Mouse (Mus musculus) thymus, postnatal 36 days (tissue): ENCODE results near the gene Rab17.

Source experiments
- DNase-seq, 2 experiments: peaks; one replicate each; pipeline ENCODE4 v3.0.0; 2022; ENCODE audit warnings: mixed read lengths in 2 of 2

The Rab17 gene

DNA sequence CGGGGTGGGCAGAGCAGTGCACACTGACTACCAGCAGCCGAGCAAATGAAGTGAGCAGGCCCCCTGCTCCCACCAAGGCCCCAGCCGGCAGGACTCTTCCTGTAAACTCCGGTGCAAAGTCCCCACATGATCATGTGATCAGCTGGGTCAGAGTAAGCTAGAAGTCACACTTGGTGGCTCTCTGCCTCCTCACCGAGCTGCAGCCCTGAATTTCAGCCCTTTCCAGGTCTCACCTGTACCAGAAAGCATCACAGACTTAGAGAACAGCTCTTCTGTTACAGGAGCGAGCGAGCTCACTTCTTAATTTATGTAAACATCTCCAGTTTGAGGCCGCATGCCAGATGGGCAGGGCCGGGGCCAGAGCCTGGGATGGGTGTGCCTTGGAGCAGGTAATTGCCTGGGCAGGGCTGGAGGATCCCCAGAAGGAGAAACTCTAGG lies at the start of gene Rab17:
Gene Rab17 (minus strand): TSS at position 315 of the 438 bp plus-strand sequence.
- DNase-seq, result no peak

DNA sequence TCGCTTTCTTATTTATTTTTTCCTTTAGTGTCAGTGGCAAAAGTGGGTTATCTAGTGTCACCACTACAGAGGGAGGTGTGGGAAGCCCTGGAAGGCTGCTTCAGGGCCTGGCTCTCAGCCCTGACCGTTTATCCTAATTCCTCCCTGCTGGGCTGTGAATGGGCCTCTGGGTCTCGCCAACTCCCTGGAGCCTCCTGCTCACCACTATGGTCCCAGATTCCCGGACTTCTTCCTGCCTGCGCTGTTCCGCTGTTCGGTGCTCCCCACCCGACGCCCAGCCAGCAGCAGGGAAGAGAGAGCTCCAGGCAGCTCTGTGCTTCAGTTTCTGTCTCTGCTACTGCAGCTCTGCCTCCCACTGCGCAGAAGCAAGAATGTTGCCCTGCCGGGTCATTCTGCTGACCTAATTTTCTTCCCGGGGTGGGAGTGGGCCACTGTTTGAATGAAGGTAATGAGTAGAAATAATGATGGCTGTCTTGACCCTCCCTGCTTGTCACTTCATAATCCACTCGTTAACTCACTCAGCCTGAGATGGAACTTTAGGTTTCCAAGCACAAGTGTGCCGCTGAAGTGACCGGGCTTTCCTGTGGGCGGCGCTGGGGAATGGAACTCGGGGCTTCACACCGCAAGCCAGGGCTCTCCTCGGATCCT lies 47.8 kb upstream of the Rab17 start:
- no peak for DNase-seq

DNA sequence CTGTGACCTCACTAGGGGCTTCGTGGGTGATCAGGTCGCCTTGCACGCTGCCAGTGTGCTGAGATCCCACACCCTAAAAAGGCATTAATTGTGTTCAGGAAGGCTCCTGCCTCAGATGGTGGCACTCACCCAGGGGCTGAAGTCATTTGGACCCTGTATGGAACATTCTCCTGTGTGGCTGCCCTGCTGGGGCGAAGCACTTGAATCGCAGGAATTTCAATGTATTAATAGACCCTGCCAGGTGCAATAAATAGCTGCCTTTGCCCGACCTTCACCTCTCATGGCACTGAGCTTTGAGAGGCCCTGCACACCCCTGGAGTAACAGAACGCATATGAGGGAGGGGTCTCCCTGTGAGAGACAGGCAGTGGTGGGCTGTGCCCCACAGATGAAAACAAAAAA lies 46.1 kb upstream of the Rab17 start:
- no peak for DNase-seq

- no peak for DNase-seq
These were observed 44.3 kb upstream of the Rab17 start for GRCm38 (mm10) chr1:91013803-91014202.

DNA sequence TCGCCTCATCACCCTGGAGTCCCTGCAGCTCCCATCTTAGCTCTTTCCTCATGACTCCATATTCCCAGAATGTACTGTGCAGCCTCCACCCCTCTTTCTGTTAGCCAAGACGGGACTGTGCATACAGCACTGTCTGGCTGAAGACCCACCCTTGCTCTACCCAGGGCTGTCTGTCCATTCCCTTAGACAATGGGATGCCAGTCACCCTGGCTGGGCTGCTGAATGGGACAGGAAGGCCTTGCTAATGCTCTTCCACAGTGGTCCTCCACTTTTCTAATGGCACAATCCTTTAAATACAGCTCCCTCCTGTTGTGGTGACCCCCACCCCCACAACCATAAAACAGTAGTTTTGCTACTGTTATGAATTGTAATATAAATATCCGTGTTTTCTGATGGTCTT lies 41.9 kb upstream of the Rab17 start:
- DNase-seq, result no peak

GRCm38 (mm10) chr1:91010716-91011115 lies 41.3 kb upstream of the Rab17 start:
- no peak for DNase-seq

- no peak for DNase-seq
These were observed 40.8 kb upstream of the Rab17 start for GRCm38 (mm10) chr1:91010216-91010615.

DNA sequence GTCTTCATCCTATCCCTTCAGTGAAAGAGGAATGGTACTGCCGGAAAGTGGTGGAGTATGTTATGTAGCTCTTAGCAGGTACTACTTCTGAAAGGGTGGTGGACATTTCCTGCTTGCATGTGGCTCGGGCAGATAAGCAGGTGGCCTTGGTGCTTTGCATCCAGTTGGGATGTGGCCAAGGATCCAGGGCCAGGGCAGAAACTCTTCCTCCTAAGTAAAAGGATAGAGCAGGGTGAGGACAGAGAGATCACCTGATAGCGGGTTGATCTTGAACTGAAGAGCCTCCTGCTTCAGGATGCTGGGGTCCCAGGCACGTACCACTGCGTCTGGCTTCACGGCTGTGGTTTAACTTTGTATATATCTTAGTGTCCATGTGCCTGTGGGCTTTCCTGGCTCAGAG lies 39.8 kb upstream of the Rab17 start:
- no peak for DNase-seq

DNA sequence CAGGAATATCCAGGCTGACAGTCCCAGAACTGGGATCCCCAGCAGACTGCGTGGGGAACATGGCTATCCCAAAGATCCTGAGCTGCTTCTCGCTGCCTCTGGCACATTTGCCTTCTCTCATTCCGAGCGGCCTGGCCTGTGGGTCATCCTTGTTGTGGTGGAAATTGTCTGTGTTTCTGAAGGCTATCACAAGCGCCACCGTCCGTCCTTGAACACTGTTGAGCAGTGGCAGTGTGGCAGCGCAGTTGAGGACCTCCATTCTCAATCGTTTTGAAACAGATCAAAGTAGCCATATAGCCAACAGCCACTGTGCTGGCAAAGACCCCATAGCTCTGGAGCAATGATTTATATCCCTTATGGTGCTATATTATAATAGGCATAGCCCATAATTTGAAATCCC lies 39.3 kb upstream of the Rab17 start:
- DNase-seq, result no peak

DNA sequence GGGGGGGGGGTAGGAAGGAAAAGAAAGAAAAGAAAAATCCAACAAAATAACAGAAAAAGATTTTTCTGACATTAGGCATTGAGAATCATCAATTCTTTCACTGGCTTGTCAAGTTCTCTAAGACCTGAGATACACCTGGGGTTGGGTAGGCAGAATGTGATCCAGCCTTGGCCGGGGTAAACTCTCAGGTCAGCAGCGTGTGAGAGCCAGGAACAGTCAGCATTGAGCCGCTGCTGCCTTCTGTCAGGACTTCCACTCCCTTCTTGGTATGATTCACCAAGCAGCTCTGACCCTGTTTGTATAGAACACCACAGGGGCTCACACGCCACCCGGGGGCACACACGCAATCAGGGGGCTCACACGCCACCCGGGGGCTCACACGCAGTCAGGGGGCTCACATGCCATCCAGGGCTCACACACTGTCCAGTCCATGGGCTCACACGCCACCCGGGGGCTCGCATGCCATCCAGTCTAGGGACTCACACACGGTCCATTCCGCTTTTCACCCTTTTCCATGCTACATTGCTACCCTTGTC lies 38.8 kb upstream of the Rab17 start:
- DNase-seq, result no peak

GRCm38 (mm10) chr1:91006708-91007107 lies 37.2 kb upstream of the Rab17 start:
- no peak for DNase-seq

GRCm38 (mm10) chr1:91006037-91006436 lies 36.6 kb upstream of the Rab17 start:
- DNase-seq, result no peak

- DNase-seq, result no peak
These were observed 34.2 kb upstream of the Rab17 start for GRCm38 (mm10) chr1:91003522-91004253.

DNA sequence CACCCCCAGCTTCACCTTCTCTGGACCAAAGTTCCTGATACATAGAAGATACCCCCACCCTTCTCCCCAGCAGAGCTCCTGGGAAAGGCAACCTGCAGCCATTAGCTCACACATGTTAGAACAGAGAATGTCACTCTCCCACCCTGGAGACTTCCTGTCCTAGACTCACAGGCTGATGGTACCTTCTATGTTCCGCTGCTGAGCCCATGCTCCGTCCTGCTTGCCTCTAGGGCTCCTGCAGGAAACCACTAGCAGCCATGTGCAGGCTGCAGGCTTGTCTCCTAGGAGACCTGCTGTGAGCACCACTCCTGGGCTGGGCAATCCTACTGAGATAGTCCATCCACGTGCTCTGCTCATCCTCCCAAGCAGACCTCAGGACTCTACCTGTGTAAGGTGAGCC lies 33.2 kb upstream of the Rab17 start:
- DNase-seq, result no peak

DNA sequence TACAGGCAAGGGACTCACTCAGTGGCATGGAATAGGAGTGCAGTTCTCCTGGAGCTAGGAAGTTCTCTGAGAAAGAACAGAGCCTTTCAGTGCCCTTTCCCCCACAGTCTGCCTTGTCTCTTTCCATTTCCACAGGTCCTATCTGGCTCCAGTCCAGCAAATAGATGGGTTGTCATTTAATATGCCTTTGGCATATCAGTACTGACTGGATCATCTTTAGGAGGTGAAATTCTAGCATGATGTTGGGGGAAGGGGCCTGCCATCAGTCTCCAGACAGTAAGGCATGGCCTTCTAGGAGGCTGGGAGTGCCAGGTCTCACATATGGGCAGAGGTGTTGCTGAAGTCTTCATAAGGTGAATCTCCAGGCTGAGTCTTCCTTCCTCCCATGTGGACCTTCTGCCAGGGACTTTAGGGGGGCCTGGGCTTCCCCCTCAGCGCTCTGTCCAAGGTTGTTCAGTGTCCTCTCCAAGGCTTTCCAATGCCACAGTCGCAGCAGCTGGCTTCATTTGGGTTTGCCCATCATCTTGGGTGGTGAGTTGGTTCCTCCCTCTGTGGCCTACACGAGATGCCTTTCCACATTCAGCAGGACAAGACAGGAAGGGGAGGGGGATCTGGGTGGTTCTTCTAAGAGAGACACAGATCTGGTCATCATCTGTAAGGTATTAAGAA lies 32.5 kb upstream of the Rab17 start:
- DNase-seq, result no peak

DNA sequence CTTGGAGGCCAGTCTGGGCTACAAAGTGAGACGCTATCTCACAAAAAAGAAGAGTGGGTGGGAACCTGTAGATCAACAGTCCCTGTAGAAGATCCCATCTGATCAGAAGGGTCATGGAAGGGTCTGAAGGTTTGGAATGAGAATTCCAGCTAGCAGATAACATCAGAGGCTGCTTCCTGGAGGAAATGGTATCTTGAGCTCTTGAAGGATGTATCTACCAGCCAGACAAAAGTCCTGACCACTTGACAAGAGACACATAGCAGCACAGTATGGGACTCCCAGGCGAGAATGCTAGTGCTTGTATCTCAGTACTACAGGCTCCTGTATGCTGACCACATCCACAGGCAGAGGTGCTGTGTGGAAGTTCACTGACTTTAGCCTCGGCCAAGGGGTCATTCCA lies 31.6 kb upstream of the Rab17 start:
- DNase-seq, result no peak

GRCm38 (mm10) chr1:90999911-91000601 lies 30.6 kb upstream of the Rab17 start:
- no peak for DNase-seq

DNA sequence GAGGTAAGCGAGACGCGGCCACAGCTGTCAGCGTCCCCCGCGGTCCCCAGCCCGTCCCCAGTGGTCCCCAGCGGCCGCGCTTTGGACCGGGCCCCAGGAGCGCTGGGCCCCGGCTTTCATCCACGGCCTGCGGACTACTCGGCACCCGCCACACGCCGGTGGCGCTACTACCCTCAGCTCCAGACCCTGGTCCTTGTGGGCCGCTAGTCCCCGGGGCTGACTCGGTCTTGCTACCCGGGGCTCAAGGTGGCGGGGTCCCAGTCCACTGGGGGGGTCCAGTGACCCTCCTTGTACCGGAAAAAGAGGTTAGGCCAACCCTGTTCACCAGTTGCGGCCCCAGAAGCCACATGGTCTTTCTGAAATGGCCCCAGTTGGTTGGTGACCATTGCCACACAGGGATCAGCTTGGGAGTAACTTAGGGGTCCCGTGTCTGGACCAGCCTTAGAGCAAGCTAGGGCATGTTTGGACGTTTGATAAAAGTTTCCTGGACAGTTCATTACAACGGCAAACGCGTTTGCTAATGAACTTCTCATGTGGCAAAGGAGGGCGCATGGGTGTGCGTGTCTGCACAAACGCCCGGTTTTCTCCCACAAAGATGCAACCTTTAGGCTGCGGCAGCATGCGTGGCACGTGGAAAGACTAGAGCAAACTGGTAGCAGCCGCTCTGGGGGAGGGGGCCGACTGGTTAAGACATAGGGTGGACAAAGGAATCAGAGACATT lies 29.6 kb upstream of the Rab17 start:
- no peak for DNase-seq

GRCm38 (mm10) chr1:90998268-90998890 lies 28.9 kb upstream of the Rab17 start, which contains the start of gene Lrrfip1:
TSS of gene Lrrfip1 (plus strand) at chr1:90998737.
- no peak for DNase-seq

DNA sequence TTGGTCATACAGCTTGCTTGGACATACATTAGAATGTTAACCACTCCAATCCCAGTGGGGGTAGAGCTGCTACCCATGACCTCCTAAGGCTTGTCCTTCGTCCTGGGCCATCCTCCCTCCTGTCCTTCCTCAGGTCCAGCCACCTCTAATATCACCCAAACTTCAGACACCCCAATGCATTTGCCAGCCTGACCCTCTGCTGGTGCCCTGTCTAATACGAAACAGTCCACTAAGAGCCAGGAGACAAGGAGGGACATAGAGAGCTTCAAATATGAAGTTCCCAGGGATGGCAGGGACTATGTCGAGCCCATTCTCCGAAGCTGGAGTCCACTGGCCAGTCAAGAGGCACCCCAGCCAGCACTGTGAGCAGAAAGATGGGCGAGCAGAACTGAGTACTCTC lies 28.2 kb upstream of the Rab17 start:
- DNase-seq, result no peak

- DNase-seq, result no peak
These were observed 27.7 kb upstream of the Rab17 start for GRCm38 (mm10) chr1:90997136-90997535.

GRCm38 (mm10) chr1:90995916-90996315 lies 26.5 kb upstream of the Rab17 start:
- no peak for DNase-seq
